Mouse (Mus musculus) liver, embryonic 14.5 days (tissue): ENCODE results near the gene Chst15.

Source experiments
- CTCF ChIP-seq: IDR thresholded peaks from 2 replicates; pipeline ENCODE4 v1.5.1; 2016; ENCODE audit warnings: antibody characterized with exemption, low read depth, control low read depth
- EP300 ChIP-seq: IDR thresholded peaks from 2 replicates; pipeline ENCODE4 v1.6.1; 2016; ENCODE audit warnings: antibody characterized with exemption, low read depth

GRCm38 (mm10) chr7:132270364-132270763 is 46.7 kb downstream of the Chst15 start:
- TF ChIP-seq CTCF (no peak), EP300 (no peak)
